Mouse (Mus musculus): ENCODE measurements around the gene Cep44. TPM values are rescaled to one million over a fixed set of nuclear protein-coding genes. Genes with fewer than 3 reads are reported as not detected.

Cep44 gene
- 10 to 100 TPM; 23.5 to 26.0 TPM for total RNA-seq (2021)

DNA sequence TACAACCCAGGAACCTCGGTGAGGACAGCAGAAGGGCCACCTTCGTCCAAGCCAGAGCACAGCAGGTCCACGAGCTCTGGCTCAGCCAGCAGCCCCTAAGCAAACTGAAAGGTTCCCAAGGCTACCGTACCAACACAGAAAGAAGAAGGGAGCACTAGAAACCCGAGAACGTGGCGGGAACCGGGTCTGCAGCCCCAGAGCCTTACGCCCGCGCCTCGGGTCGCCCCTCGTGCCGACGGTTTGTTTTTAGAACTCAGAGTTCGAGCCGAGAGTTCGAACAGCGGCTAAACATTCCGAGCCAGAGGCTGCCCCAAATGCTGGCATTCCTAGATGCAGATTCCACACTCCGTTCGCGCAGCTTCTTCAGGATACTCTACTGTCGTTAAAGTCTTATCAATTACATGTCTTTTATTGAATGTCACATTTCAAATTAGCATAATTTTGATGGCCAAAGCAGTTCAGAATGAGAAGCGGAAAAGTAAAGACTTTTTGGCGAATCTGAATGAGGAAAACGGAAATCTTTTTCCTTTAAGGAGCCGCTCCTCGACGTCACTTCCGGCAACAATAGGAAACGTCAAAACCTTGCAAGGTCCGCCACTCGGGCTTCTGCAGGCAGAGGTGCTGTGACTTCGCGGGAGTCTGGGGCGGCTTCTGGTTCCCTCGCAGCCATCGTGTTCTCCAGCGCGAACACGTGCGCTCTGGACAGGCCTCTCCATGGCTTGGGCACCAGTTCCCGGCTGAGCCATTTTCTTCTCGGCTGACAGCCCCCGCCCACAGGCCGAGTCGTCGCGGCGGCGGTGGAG lies at the start of gene Cep44, which contains the start of gene Fbxo8:
Gene Cep44, minus strand, starts transcription at position 490 of the 803 bp plus-strand sequence.
Gene Fbxo8, plus strand, starts transcription at position 533 of the 803 bp plus-strand sequence.
- peak; percentile 78 for DNase-seq
- intact Hi-C loops (cut with DNase I) = no loop called here

DNA sequence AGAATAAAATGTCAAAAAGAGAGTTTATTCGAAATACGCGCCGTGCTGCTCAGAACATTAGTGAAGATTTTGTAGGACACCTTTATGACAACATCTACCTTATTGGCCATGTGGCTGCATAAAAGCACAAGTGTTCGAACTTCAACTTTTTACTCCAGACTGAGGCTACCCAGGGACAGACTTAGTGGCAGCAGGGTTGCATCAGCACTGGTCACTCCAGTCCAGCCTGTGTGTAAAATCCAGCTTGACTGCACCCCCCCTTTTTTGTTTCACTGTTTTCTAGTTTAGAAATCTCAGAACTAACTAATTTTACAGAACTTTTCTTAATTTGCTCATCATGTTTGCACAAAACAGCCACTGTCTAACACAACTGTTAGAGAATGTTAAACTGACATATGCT lies 40.7 kb upstream of the Cep44 start:
- no peak for DNase-seq
- intact Hi-C loops (cut with DNase I) = no loop called here

DNA sequence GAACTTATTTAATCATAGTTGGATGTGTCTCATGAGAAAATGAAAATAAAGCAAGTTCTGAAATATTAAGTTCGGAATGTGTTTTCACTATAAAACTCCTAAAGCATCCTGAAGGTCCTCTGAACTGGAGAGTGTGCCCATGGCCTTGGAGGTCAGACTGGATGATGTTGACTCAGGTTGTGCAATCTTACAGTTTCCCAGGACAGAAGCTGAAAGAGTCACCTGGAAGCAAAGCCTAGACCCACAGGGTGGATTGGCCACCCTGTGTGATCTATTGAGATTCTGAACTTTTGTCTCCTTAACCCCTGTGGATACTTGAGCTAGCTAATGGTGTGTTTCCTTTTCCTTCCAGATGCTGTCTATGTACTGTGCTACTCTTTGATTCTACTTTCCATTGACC lies 40.2 kb upstream of the Cep44 start:
- no peak for DNase-seq
- intact Hi-C loops (cut with DNase I) = no loop called here

- DNase-seq = no peak
- intact Hi-C loops (cut with DNase I) = no loop called here
Measured at GRCm38 (mm10) chr8:56589004-56589403, 38.2 kb upstream of the Cep44 start.

DNA sequence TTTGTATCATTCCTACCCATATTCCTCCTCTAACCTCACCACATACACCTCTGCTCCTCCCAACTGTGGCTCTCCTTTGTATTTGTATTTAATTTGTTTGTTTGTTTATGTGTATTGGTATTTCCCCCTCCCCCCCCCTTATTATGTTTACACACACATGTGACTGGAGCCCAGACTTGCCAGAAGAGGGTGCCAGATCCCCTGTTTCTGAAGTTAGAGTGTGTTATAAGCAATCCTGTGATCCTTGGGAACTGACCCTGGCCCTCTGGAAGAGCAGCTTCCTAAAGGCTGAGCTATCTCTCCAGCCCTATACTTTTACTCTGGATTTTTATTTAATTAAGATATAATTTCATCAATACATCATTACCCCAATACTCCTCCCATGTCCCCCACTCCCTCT lies 32.0 kb upstream of the Cep44 start:
- peak; percentile 14 for DNase-seq
- intact Hi-C loops (cut with DNase I) = no loop called here

GRCm38 (mm10) chr8:56580918-56581317 lies 30.1 kb upstream of the Cep44 start:
- DNase-seq = no peak
- intact Hi-C loops (cut with DNase I) = no loop called here

DNA sequence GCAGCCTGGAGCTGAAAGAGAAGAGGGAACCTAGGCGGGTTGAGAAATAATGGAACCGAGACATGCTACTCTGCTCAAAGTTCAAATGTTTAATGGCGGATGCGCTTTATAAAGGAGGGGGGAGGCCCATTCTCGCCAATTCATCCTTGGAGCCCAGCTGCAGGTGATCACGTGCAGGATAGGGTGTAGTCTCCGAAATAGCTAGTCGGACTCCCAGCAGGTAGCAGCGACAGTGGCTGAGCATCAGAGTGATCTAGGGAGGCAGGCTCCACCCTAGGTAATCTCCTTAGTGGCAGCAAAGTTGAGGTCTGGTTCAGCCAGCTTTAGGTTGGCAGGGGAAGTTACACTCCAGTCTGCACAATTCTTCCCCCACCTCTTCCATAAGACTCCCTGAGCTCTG lies 16.0 kb upstream of the Cep44 start:
- intact Hi-C loops (cut with DNase I) = no loop called here
- no peak for DNase-seq

- intact Hi-C loops (cut with DNase I) = no loop called here
- DNase-seq = no peak
Measured at GRCm38 (mm10) chr8:56564399-56565047, 13.7 kb upstream of the Cep44 start.

GRCm38 (mm10) chr8:56552551-56553103 lies 1.8 kb upstream of the Cep44 start:
- no peak for DNase-seq
- intact Hi-C loops (cut with DNase I) = no loop called here

DNA sequence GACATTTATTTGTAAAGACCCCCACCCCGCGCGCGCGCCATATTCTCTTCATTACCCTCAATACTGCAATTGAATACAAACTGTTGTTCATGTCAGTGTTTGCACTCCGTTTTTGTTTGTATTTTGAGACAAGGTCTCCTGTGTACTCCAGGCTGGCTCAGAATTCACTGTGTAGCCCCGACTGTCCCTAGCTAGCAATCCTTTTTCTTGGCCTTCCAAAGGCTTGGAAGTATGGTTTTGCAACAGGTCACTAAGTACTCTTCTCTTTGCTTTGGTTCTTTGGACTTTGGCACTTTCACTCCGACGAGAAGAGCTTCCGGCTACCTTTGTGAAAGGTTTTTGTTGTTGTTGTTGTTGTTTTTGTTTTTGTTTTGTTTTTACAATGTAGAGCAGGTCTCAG lies 1.2 kb upstream of the Cep44 start:
- DNase-seq = peak; percentile 2
- intact Hi-C loops (cut with DNase I) = no loop called here

DNA sequence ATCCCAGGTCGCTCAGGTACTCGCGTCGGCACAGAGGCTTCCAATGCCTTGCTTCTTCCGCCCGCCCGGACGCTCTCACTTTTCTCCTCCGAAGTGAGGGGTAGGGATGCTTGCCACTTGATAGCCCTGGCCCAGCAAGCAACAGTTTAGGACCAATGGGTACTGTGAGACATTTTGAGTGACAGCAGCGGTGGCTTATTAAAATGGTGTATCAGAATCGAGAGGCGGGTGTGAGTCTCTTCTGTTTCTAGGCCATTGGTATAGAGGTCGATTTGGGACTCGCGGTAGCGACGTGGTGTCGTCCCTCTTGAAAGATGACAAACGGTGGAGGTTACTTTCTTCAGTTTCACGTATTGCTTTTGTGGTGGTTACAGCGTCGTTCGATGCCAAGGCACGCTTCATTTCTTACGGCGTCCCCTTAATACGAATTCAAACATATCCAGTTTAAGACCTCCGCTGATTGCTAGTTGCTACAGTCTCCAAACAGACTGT lies 560 bp upstream of the Cep44 start:
- DNase-seq = peak; percentile 83

DNA sequence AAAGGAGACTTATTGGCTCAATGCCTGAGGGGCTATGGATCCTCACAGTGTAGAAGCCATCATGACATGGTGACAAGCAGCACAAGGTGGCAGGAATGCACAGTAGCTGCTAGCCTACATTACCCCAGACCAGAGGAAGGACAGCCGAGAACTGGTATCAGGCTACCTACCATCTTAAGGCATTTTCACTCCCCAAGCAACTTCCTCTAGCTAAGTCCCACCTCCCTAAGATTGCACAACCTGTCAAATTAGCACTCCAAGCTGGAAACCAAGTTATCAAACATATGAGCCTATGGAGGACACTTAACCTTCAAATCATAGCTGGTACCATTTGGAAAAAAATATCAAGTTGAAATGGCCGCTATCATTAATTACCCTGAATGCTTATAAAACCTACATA lies 3.0 kb downstream of the Cep44 start:
- intact Hi-C loops (cut with DNase I) = no loop called here
- no peak for DNase-seq

More for the DNA sequence above, 560 bp upstream of the Cep44 start:
- intact Hi-C loops (cut with DNase I) = no loop called here

DNA sequence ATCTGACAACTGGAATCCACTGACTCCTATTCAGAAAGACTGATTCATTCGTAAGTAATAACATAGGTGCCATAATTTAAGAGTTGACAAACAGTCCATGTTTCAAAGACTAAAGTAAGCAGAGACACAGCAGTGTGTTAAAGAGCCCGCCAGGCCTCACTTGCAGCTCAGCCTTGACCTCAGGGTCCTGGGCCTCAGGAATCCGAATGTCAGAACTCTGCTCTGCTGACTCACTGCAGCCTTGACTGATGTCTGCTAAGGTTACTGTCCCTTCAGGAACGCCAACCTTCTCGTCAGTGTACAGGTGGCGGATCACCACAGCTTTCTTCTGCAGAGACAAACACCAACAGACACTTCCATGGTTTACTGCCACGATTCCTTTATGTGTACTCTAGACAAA lies 10.1 kb downstream of the Cep44 start:
- intact Hi-C loops (cut with DNase I) = no loop called here
- DNase-seq = no peak

DNA sequence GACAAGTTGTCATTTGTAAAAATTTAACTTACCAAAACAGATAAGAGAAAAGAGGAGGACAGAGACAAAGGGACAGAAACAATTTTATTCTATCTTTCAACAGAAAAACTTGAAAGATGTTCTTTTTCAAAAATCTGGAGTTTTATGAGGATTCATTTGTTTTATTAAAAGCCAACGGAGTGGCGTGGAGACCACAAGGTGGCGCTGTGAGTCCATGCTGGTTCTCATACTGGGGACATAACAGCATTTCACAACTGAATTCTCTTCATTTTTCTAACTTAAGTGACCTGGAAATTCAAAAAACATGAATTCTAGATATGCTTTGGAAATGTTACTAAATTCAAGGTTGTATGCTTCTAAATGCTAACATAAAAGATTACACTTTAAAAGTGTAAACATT lies 20.5 kb downstream of the Cep44 start:
- intact Hi-C loops (cut with DNase I) = no loop called here
- peak; percentile 57 for DNase-seq

GRCm38 (mm10) chr8:56528869-56529268 lies 22.0 kb downstream of the Cep44 start:
- DNase-seq = no peak
- intact Hi-C loops (cut with DNase I) = no loop called here

GRCm38 (mm10) chr8:56521051-56521450 lies 29.8 kb downstream of the Cep44 start:
- intact Hi-C loops (cut with DNase I) = no loop called here

GRCm38 (mm10) chr8:56520249-56520648 lies 30.6 kb downstream of the Cep44 start:
- intact Hi-C loops (cut with DNase I) = no loop called here
- no peak for DNase-seq

More at GRCm38 (mm10) chr8:56521051-56521450, 29.8 kb downstream of the Cep44 start:
- no peak for DNase-seq

- intact Hi-C loops (cut with DNase I) = no loop called here
- no peak for DNase-seq
Measured at GRCm38 (mm10) chr8:56518848-56519247, 32.0 kb downstream of the Cep44 start.

DNA sequence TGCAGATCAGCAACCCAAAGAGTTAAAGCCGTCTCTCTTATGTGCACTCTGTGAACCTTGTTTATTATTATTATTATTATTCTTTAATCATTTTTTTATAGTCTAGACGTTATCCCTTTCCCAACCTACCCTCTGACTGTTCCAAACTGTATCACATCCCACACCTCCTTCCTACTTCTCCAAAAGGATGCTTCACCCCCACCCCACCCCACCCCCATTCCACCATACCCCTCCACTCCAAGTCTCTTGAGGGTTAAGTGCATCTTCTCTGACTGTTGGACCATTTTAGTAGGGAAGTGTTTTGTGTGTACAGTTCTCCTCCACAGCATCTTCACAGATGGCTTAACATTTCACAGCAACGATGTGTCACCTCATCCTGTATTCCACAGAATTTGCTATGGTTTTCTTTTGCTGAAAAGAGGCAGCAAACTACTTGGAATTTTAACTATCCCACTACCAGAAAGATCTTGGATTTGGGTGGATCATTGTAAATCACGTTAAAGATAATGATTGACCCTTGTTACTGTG lies 41.8 kb downstream of the Cep44 start:
- DNase-seq = no peak
- intact Hi-C loops (cut with DNase I) = no loop called here

- no peak for DNase-seq
Measured at GRCm38 (mm10) chr8:56508318-56508951, 42.4 kb downstream of the Cep44 start.

GRCm38 (mm10) chr8:56501911-56502310 lies 48.9 kb downstream of the Cep44 start:
- no peak for DNase-seq
- intact Hi-C loops (cut with DNase I) = no loop called here

More at GRCm38 (mm10) chr8:56508318-56508951, 42.4 kb downstream of the Cep44 start:
- intact Hi-C loops (cut with DNase I) = no loop called here

Data from left cerebral cortex, postnatal 4 days (tissue).